Mouse (Mus musculus) B cell, adult 62 days (primary cell): ENCODE data around the gene Chad. TPM values are rescaled to one million over a fixed set of nuclear protein-coding genes. Genes with fewer than 3 reads are reported as not detected.

Source experiments
- total RNA-seq: library from RNA; stranded (reverse); gene quantifications from 4 replicates; pipeline ENCODE4 v1.2.4, GENCODE M21; 2023

Chad gene
- not detected in 4 replicates for total RNA-seq

GRCm38 (mm10) chr11:94564437-94565150 lies at the start of gene Chad:
TSS of gene Chad (plus strand) at chr11:94565047.

GRCm38 (mm10) chr11:94521219-94521843 lies 43.5 kb upstream of the Chad start, which contains the start of gene Mycbpap:
TSS of gene Mycbpap (minus strand) at chr11:94521742.

GRCm38 (mm10) chr11:94548888-94549690 lies 15.8 kb upstream of the Chad start, which contains the start of gene Rsad1:
TSS of gene Rsad1 (minus strand) at chr11:94549255.

GRCm38 (mm10) chr11:94601321-94602281 lies 36.8 kb downstream of the Chad start, which contains the start of gene Acsf2:
TSS of gene Acsf2 (minus strand) at chr11:94601871.

Other genes with a start within 250 kb of the Chad start
- 119 to 127 TPM (median 123 TPM) in 4 replicates for gene Luc7l3, start 243.1 kb upstream of the Chad start, total RNA-seq
- 57.4 to 62.7 TPM (median 59.3 TPM) in 4 replicates for gene Ankrd40, start 237.0 kb upstream of the Chad start, total RNA-seq
- gene Abcc3, start 172.1 kb upstream of the Chad start, total RNA-seq, result 1.1 to 1.9 TPM (median 1.4 TPM) in 4 replicates
- 0.21 TPM in 1 of 4 replicates, not detected in the others for gene Cacna1g, start 90.8 kb upstream of the Chad start, total RNA-seq
- not detected in 4 replicates for gene Spata20, start 78.9 kb upstream of the Chad start, total RNA-seq
- not detected in 4 replicates for gene Epn3, start 65.1 kb upstream of the Chad start, total RNA-seq
- gene Mycbpap, start 43.3 kb upstream of the Chad start, total RNA-seq, result 0.27 to 1.3 TPM (median 0.58 TPM) in 3 of 4 replicates, not detected in the other
- gene Rsad1, start 15.8 kb upstream of the Chad start, total RNA-seq, result 6.4 to 10.8 TPM (median 9.0 TPM) in 4 replicates
- gene Acsf2, start 36.8 kb downstream of the Chad start, total RNA-seq, result 73.4 to 89.5 TPM (median 79.2 TPM) in 4 replicates
- gene Lrrc59, start 64.7 kb downstream of the Chad start, total RNA-seq, result 71.2 to 82.9 TPM (median 72.9 TPM) in 4 replicates
- 18.9 to 23.9 TPM (median 22.1 TPM) in 4 replicates for gene Mrpl27, start 88.7 kb downstream of the Chad start, total RNA-seq
- gene Eme1, start 88.9 kb downstream of the Chad start, total RNA-seq, result 1.4 to 2.2 TPM (median 1.8 TPM) in 4 replicates
- gene Xylt2, start 112.5 kb downstream of the Chad start, total RNA-seq, result 14.1 to 21.3 TPM (median 16.3 TPM) in 4 replicates
- not detected in 4 replicates for gene Gm11541, start 139.5 kb downstream of the Chad start, total RNA-seq
- gene Cdc34b, start 176.7 kb downstream of the Chad start, total RNA-seq, result not detected in 4 replicates
- gene Tmem92, start 217.7 kb downstream of the Chad start, total RNA-seq, result not detected in 4 replicates